Mouse (Mus musculus) CH12.LX (cell line): ENCODE results near the gene Cacna1i. TPM values are rescaled to one million over a fixed set of nuclear protein-coding genes. Genes with fewer than 3 reads are reported as not detected.

ENCODE experiments used
- DNase-seq: peaks from one replicate; pipeline ENCODE4 v3.0.0-alpha.2; 2013; ENCODE audit errors: extremely low read depth
- H3K27ac ChIP-seq: 2 replicates; pipeline ENCODE4 v1.5.1; 2012; ENCODE audit warnings: low read depth, mild to moderate bottlenecking, control low read depth, moderate library complexity; ENCODE audit not compliant: insufficient read depth
- H3K27me3 ChIP-seq: replicated peaks from 2 replicates; pipeline ENCODE3; 2012; ENCODE audit warnings: inconsistent platforms
- H3K36me3 ChIP-seq, 2 experiments: replicated peaks in 1 of 2; 2 replicates each; pipeline versions ENCODE3 to v1.6.1; 2012; ENCODE audit warnings: inconsistent platforms in 1 of 2, low read length in 1 of 2, mild to moderate bottlenecking in 1 of 2, mixed read lengths in 1 of 2, moderate library complexity in 1 of 2; ENCODE audit not compliant: control insufficient read depth in 1 of 2, insufficient read depth in 1 of 2
- H3K4me1 ChIP-seq, 2 experiments: 2 replicates each; pipeline ENCODE4 v1.6.1; 2012; ENCODE audit warnings: inconsistent platforms in 1 of 2, moderate library complexity in 1 of 2; ENCODE audit not compliant: insufficient read depth in 2 of 2, control insufficient read depth in 1 of 2
- H3K4me2 ChIP-seq: 2 replicates; pipeline ENCODE4 v1.6.1; 2012; ENCODE audit warnings: low read depth, mild to moderate bottlenecking, control low read depth; ENCODE audit not compliant: poor library complexity, insufficient read depth, severe bottlenecking
- H3K4me3 ChIP-seq, 3 experiments: fragments of 150-350 bp in 1 of 3; sonication (generic) in 1 of 3; replicated peaks in 1 of 3; 2 replicates each; pipeline versions ENCODE3 to v1.5.1; 2011 to 2012; ENCODE audit warnings: low read depth in 2 of 3, low read length in 2 of 3, mild to moderate bottlenecking in 2 of 3, moderate library complexity in 2 of 3, control low read depth in 1 of 3, improper control_type of control experiment in 1 of 3, inconsistent platforms in 1 of 3, mixed read lengths in 1 of 3; ENCODE audit not compliant: poor library complexity in 1 of 3
- H3K79me2 ChIP-seq: replicated peaks from 2 replicates; pipeline ENCODE4 v1.6.1; 2012; ENCODE audit warnings: mild to moderate bottlenecking, moderate library complexity; ENCODE audit not compliant: control insufficient read depth, poor library complexity, insufficient read depth, severe bottlenecking; ENCODE audit errors: extremely low read depth
- H3K9ac ChIP-seq: 2 replicates; pipeline ENCODE4 v1.6.1; 2012; ENCODE audit warnings: low read depth, mild to moderate bottlenecking, control low read depth, moderate library complexity; ENCODE audit not compliant: insufficient read depth
- H3K9me3 ChIP-seq: replicated peaks from 2 replicates; pipeline ENCODE3; 2012; ENCODE audit warnings: low read length, inconsistent platforms, mixed read lengths
- BHLHE40 ChIP-seq: IDR thresholded peaks from 2 replicates; pipeline ENCODE4 v1.6.1; 2011; ENCODE audit warnings: mild to moderate bottlenecking, low read depth, low read length, improper control_type of control experiment
- CHD2 ChIP-seq: IDR thresholded peaks from 2 replicates; pipeline ENCODE4 v1.6.1; 2011; ENCODE audit warnings: low read length, improper control_type of control experiment
- E2F4 ChIP-seq: IDR thresholded peaks from 2 replicates; pipeline ENCODE4 v1.6.1; 2011; ENCODE audit warnings: low read depth, low read length, improper control_type of control experiment; ENCODE audit not compliant: insufficient replicate concordance
- ELF1 ChIP-seq: IDR thresholded peaks from 2 replicates; pipeline ENCODE4 v1.6.1; 2014; ENCODE audit warnings: low read depth, mild to moderate bottlenecking, inconsistent platforms, low read length, improper control_type of control experiment
- EP300 ChIP-seq: IDR thresholded peaks from 2 replicates; pipeline ENCODE4 v1.6.1; 2011; ENCODE audit warnings: low read length, improper control_type of control experiment
- ETS1 ChIP-seq: conservative IDR thresholded peaks from 2 replicates; pipeline ENCODE4 v1.6.1; 2012; ENCODE audit warnings: low read depth, mild to moderate bottlenecking, inconsistent platforms, low read length, improper control_type of control experiment, moderate library complexity
- JUND ChIP-seq: conservative IDR thresholded peaks from 2 replicates; pipeline ENCODE4 v1.6.1; 2011; ENCODE audit warnings: low read depth, low read length, improper control_type of control experiment
- MAX ChIP-seq: IDR thresholded peaks from 2 replicates; pipeline ENCODE4 v1.6.1; 2011; ENCODE audit warnings: low read length, improper control_type of control experiment
- MAZ ChIP-seq: IDR thresholded peaks from 2 replicates; pipeline ENCODE4 v1.6.1; 2012; ENCODE audit warnings: low read depth, mild to moderate bottlenecking, inconsistent platforms, low read length, improper control_type of control experiment, moderate library complexity
- MXI1 ChIP-seq: IDR thresholded peaks from 2 replicates; pipeline ENCODE4 v1.6.1; 2011; ENCODE audit warnings: mild to moderate bottlenecking, low read depth, low read length, improper control_type of control experiment
- MYC ChIP-seq: IDR thresholded peaks from 2 replicates; pipeline ENCODE4 v1.6.1; 2011; ENCODE audit warnings: low read depth, mild to moderate bottlenecking, improper control_type of control experiment, low read length
- NRF1 ChIP-seq: IDR thresholded peaks from 2 replicates; pipeline ENCODE4 v1.6.1; 2014; ENCODE audit warnings: low read depth, mild to moderate bottlenecking, inconsistent platforms, low read length, improper control_type of control experiment, moderate library complexity
- POLR2A ChIP-seq: IDR thresholded peaks from 2 replicates; pipeline ENCODE4 v1.6.1; 2011; ENCODE audit warnings: low read depth, mild to moderate bottlenecking, improper control_type of control experiment, low read length
- RAD21 ChIP-seq: IDR thresholded peaks from 2 replicates; pipeline ENCODE4 v1.6.1; 2011; ENCODE audit warnings: low read depth, mild to moderate bottlenecking, low read length, improper control_type of control experiment, moderate library complexity
- RCOR1 ChIP-seq: conservative IDR thresholded peaks from 2 replicates; pipeline ENCODE4 v1.6.1; 2012; ENCODE audit warnings: low read depth, mild to moderate bottlenecking, inconsistent platforms, low read length, improper control_type of control experiment
- SIN3A ChIP-seq: IDR thresholded peaks from 2 replicates; pipeline ENCODE4 v1.6.1; 2012; ENCODE audit warnings: low read length, improper control_type of control experiment, inconsistent platforms
- SMC3 ChIP-seq: IDR thresholded peaks from 2 replicates; pipeline ENCODE4 v1.6.1; 2011; ENCODE audit warnings: low read depth, low read length, improper control_type of control experiment
- USF1 ChIP-seq: IDR thresholded peaks from 2 replicates; pipeline ENCODE4 v1.6.1; 2014; ENCODE audit warnings: low read depth, mild to moderate bottlenecking, inconsistent platforms, low read length, improper control_type of control experiment
- ZKSCAN1 ChIP-seq: IDR thresholded peaks from 2 replicates; pipeline ENCODE4 v1.6.1; 2012; ENCODE audit warnings: low read depth, inconsistent platforms, low read length, improper control_type of control experiment, borderline replicate concordance
- ZMIZ1 ChIP-seq: IDR thresholded peaks from 2 replicates; pipeline ENCODE4 v1.6.1; 2012; ENCODE audit warnings: low read depth, mild to moderate bottlenecking, inconsistent platforms, low read length, improper control_type of control experiment
- dilution Hi-C: fragments of 300-500 bp; cut with MboI; formaldehyde crosslinking; loops from 2 replicates; pipeline ENCODE4 v1.14.3; 2020; ENCODE audit warnings: low sequenced_read_pairs; ENCODE audit not compliant: extremely low pct_unique_long_range_greater_than_20kb, extremely low pct_ligation_motif_present
- in situ Hi-C: fragments of 300-500 bp; cut with MboI; formaldehyde crosslinking; loops from 3 replicates; pipeline ENCODE4 v1.14.3; 2019; ENCODE audit warnings: low sequenced_read_pairs, low pct_ligation_motif_present, low pct_unique_long_range_greater_than_20kb, mixed read lengths
- polyA plus RNA-seq: library from polyadenylated mRNA; unstranded; fragments of >175 nt; gene quantifications from 2 replicates; pipeline ENCODE4 v1.2.1, GENCODE M21; 2012; ENCODE audit warnings: low read depth; ENCODE audit not compliant: insufficient read length
- total RNA-seq, 2 experiments: library from RNA; depleted of rRNA; stranded (reverse); fragments of 300-350 nt in 1 of 2; fragments of >200 nt in 1 of 2; gene quantifications; 2 replicates each; pipeline ENCODE4 v1.2.3; 2012 to 2014

Cacna1i gene
- total and polyA plus RNA-seq, 3 experiments: under 0.01 TPM; not detected in 2

DNA sequence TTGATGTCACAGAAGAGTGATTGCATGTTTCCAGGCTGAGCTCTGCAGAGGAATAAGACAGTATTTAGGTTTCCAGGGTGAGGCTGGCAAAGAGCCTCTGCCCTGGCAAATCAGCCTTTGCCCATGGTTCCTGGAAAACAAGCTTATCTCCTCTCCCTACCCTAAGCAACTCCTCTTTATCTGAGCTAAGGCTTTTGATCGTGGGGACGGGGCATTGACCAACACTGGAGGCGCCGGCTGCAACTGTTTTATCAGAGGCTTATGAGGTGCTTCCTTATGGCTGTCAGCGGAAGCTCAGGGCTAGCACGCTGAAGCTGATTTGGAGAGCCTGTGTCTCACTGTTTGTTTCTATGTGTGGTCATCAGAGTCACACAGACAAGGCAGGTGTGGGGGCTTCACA is 36.5 kb upstream of the Cacna1i start:
- dilution Hi-C loops: no loop called here
- TF ChIP-seq RCOR1 (no peak), CHD2 (no peak), ELF1 (no peak), BHLHE40 (no peak), MXI1 (no peak), RAD21 (no peak), USF1 (no peak), NRF1 (no peak), EP300 (no peak), ZKSCAN1 (no peak), SMC3 (no peak), MAX (no peak), JUND (no peak), MYC (no peak), MAZ (no peak)
- TF ChIP-seq, all 38 proteins: peak for 0
- Histone ChIP-seq H3K27ac (no peak overlapping the region), H3K36me3 (peaks cover 56 to 74% of the 10 kb centered on the region in 2 experiments), H3K4me1 (peaks cover 2 to 13% of the 10 kb centered on the region in 2 experiments; a peak in 3 of 4 replicates), H3K27me3 (no peaks in the 10 kb centered on the region), H3K9me3 (no peaks in the 10 kb centered on the region), H3K79me2 (peaks cover 4% of the 10 kb centered on the region; the same call in 1 of the 2 replicates), H3K4me3 (no peak overlapping the region), H3K9ac (no peak overlapping the region), H3K4me2 (no peak overlapping the region)
- DNase-seq: no peak
- in situ Hi-C loops: loop anchor here (25.0 kb wide), 1 partner anchor 712 kb away; no protein-coding TSS in a partner anchor

DNA sequence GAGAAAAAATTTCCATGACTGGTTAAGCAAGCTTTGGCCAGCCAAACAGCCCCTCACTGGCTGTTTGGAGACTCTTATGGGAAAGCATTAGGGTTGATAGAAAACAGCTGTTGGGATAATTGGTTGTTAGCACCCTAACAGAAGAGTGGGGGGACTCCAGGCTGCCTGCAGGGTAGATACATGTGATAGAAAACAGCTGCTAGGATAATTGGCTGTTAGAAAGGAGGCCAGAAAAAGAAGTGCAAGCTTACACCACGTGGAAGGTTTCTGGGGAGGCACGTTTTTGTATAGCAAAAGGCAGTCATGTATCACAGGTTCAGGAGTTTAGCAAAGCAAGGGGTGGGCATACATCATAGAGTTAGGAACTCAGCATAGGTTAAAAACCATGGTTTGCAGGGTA is 33.5 kb upstream of the Cacna1i start:
- Histone ChIP-seq H3K27ac (0 out of 2 replicates have a peak overlapping the region, but pooled peaks have one; percentile 30), H3K4me2 (peak overlapping the region; percentile 68; the same call in 1 of the 2 replicates)
- dilution Hi-C loops: no loop called here

More for the DNA sequence above, 33.5 kb upstream of the Cacna1i start:
- H3K79me2 ChIP-seq: peaks cover 19% of the 10 kb centered on the region
- 0 out of 2 replicates have a peak, but pooled peaks have one; percentile 39 for TF ChIP-seq SIN3A
- TF ChIP-seq MAX: 0 out of 2 replicates have a peak, but pooled peaks have one; percentile 57
- peak; percentile 62; the same call in 1 of the 2 replicates for TF ChIP-seq MXI1
- peak; percentile 25; the same call in 1 of the 2 replicates for TF ChIP-seq BHLHE40
- TF ChIP-seq ZMIZ1: 0 out of 2 replicates have a peak, but pooled peaks have one; percentile 22
- no peak for TF ChIP-seq E2F4
- peak; percentile 69 for TF ChIP-seq MYC
- no peak for TF ChIP-seq ETS1
- TF ChIP-seq POLR2A: no peak
- TF ChIP-seq, all 38 proteins: peak for 6
- no peak overlapping the region for H3K9ac ChIP-seq
- no peaks in the 10 kb centered on the region for H3K27me3 ChIP-seq
- H3K4me1 ChIP-seq: peaks cover 9 to 32% of the 10 kb centered on the region in 2 experiments
- DNase-seq: no peak
- peaks cover 56 to 72% of the 10 kb centered on the region in 2 experiments for H3K36me3 ChIP-seq
- H3K9me3 ChIP-seq: no peaks in the 10 kb centered on the region
- H3K4me3 ChIP-seq: peak overlapping the region in 2 of 3 experiments; percentile 67 to 94
- in situ Hi-C loops: loop anchor here (25.0 kb wide), 1 partner anchor 709 kb away; no protein-coding TSS in a partner anchor
